Mouse (Mus musculus): ENCODE measurements at regions not wholly inside any gene's neighbourhood (a gene's known extent, or its start where the extent isn't known, plus 50 kb on each side); places are given as distances from the start of the nearest gene placed in this dataset.

- DNase-seq (ENCODE audit: low spot score in 2 of 2), result no peak
Observed at GRCm38 (mm10) chr13:101565323-101565722, 202.7 kb downstream of the Pik3r1 start.

GRCm38 (mm10) chr13:101555371-101555874 lies 212.6 kb downstream of the Pik3r1 start:
- DNase-seq (ENCODE audit: low spot score in 2 of 2), result no peak

- no peak for DNase-seq (ENCODE audit: low spot score in 2 of 2)
Observed at GRCm38 (mm10) chr13:101553131-101553549, 214.9 kb downstream of the Pik3r1 start.

- no peak for DNase-seq (ENCODE audit: low spot score in 2 of 2)
Observed at GRCm38 (mm10) chr13:101552451-101552850, 215.6 kb downstream of the Pik3r1 start.

- no peak for DNase-seq (ENCODE audit: low spot score in 2 of 2)
Observed at GRCm38 (mm10) chr13:101551068-101551467, 216.9 kb downstream of the Pik3r1 start.

GRCm38 (mm10) chr13:101550526-101550925 lies 217.5 kb downstream of the Pik3r1 start:
- no peak for DNase-seq (ENCODE audit: low spot score in 2 of 2)

GRCm38 (mm10) chr13:101547887-101548286 lies 220.1 kb downstream of the Pik3r1 start:
- DNase-seq (ENCODE audit: low spot score in 2 of 2), result no peak

- no peak for DNase-seq (ENCODE audit: low spot score in 2 of 2)
Observed at GRCm38 (mm10) chr13:101547365-101547764, 220.7 kb downstream of the Pik3r1 start.

- DNase-seq (ENCODE audit: low spot score in 2 of 2), result no peak
Observed at GRCm38 (mm10) chr13:101545344-101546181, 222.5 kb downstream of the Pik3r1 start.

- no peak for DNase-seq (ENCODE audit: low spot score in 2 of 2)
Observed at GRCm38 (mm10) chr13:101540391-101541191, 227.4 kb downstream of the Pik3r1 start.

- no peak for DNase-seq (ENCODE audit: low spot score in 2 of 2)
Observed at GRCm38 (mm10) chr13:101538110-101538509, 229.9 kb downstream of the Pik3r1 start.

- DNase-seq (ENCODE audit: low spot score in 2 of 2), result no peak
Observed at GRCm38 (mm10) chr13:101536019-101536418, 232.0 kb downstream of the Pik3r1 start.

GRCm38 (mm10) chr13:101535331-101535866 lies 232.6 kb downstream of the Pik3r1 start:
- no peak for DNase-seq (ENCODE audit: low spot score in 2 of 2)

- no peak for DNase-seq (ENCODE audit: low spot score in 2 of 2)
Observed at GRCm38 (mm10) chr13:101534490-101534889, 233.5 kb downstream of the Pik3r1 start.

- no peak for DNase-seq (ENCODE audit: low spot score in 2 of 2)
Observed at GRCm38 (mm10) chr13:101532913-101533312, 235.1 kb downstream of the Pik3r1 start.

- DNase-seq (ENCODE audit: low spot score in 2 of 2), result no peak
Observed at GRCm38 (mm10) chr13:101527691-101528090, 240.3 kb downstream of the Pik3r1 start.

GRCm38 (mm10) chr13:101524781-101525180 lies 243.2 kb downstream of the Pik3r1 start:
- no peak for DNase-seq (ENCODE audit: low spot score in 2 of 2)

GRCm38 (mm10) chr13:101524223-101524622 lies 243.8 kb downstream of the Pik3r1 start:
- no peak for DNase-seq (ENCODE audit: low spot score in 2 of 2)

GRCm38 (mm10) chr13:101523492-101523891 lies 244.5 kb downstream of the Pik3r1 start:
- DNase-seq (ENCODE audit: low spot score in 2 of 2), result no peak

GRCm38 (mm10) chr13:101522597-101522996 lies 245.4 kb downstream of the Pik3r1 start:
- no peak for DNase-seq (ENCODE audit: low spot score in 2 of 2)

- DNase-seq (ENCODE audit: low spot score in 2 of 2), result no peak
Observed at GRCm38 (mm10) chr13:101513354-101513753, 254.7 kb downstream of the Pik3r1 start.

GRCm38 (mm10) chr13:101509946-101510345 lies 258.1 kb downstream of the Pik3r1 start:
- no peak for DNase-seq (ENCODE audit: low spot score in 2 of 2)

All from gastrocnemius, postnatal 4 days (tissue).